Mouse (Mus musculus): ENCODE data around the gene Rab11a.

Gene Rab11a

GRCm38 (mm10) chr9:64737406-64738201 is at the start of gene Rab11a:
Gene Rab11a, minus strand, starts transcription at chr9:64737758.
- DNase-seq (ENCODE audit: low read depth) = peak; percentile 97

- DNase-seq (ENCODE audit: low read depth) = peak; percentile 25
Measured at GRCm38 (mm10) chr9:64786216-64786905, 48.8 kb upstream of the Rab11a start.

- peak; percentile 90 for DNase-seq (ENCODE audit: low read depth)
Measured at GRCm38 (mm10) chr9:64784841-64785240, 47.3 kb upstream of the Rab11a start.

- DNase-seq (ENCODE audit: low read depth) = no peak
Measured at GRCm38 (mm10) chr9:64783511-64783910, 46.0 kb upstream of the Rab11a start.

- peak; percentile 87 for DNase-seq (ENCODE audit: low read depth)
Measured at GRCm38 (mm10) chr9:64779628-64780027, 42.1 kb upstream of the Rab11a start.

- DNase-seq (ENCODE audit: low read depth) = peak; percentile 30
Measured at GRCm38 (mm10) chr9:64778151-64778550, 40.6 kb upstream of the Rab11a start.

- no peak for DNase-seq (ENCODE audit: low read depth)
Measured at GRCm38 (mm10) chr9:64777441-64777987, 40.0 kb upstream of the Rab11a start.

- DNase-seq (ENCODE audit: low read depth) = no peak
Measured at GRCm38 (mm10) chr9:64775491-64775890, 37.9 kb upstream of the Rab11a start.

- DNase-seq (ENCODE audit: low read depth) = no peak
Measured at GRCm38 (mm10) chr9:64774883-64775282, 37.3 kb upstream of the Rab11a start.

GRCm38 (mm10) chr9:64774411-64774811 is 36.9 kb upstream of the Rab11a start:
- DNase-seq (ENCODE audit: low read depth) = no peak

- no peak for DNase-seq (ENCODE audit: low read depth)
Measured at GRCm38 (mm10) chr9:64773936-64774335, 36.4 kb upstream of the Rab11a start.

GRCm38 (mm10) chr9:64773254-64773653 is 35.7 kb upstream of the Rab11a start:
- DNase-seq (ENCODE audit: low read depth) = no peak

GRCm38 (mm10) chr9:64771236-64771635 is 33.7 kb upstream of the Rab11a start:
- no peak for DNase-seq (ENCODE audit: low read depth)

- DNase-seq (ENCODE audit: low read depth) = no peak
Measured at GRCm38 (mm10) chr9:64770411-64770849, 32.9 kb upstream of the Rab11a start.

GRCm38 (mm10) chr9:64769911-64770310 is 32.4 kb upstream of the Rab11a start:
- no peak for DNase-seq (ENCODE audit: low read depth)

GRCm38 (mm10) chr9:64769066-64769695 is 31.6 kb upstream of the Rab11a start:
- DNase-seq (ENCODE audit: low read depth) = peak; percentile 75

GRCm38 (mm10) chr9:64767796-64768195 is 30.2 kb upstream of the Rab11a start:
- no peak for DNase-seq (ENCODE audit: low read depth)

GRCm38 (mm10) chr9:64766136-64766535 is 28.6 kb upstream of the Rab11a start:
- no peak for DNase-seq (ENCODE audit: low read depth)

GRCm38 (mm10) chr9:64764824-64765223 is 27.3 kb upstream of the Rab11a start:
- no peak for DNase-seq (ENCODE audit: low read depth)

- no peak for DNase-seq (ENCODE audit: low read depth)
Measured at GRCm38 (mm10) chr9:64758052-64758451, 20.5 kb upstream of the Rab11a start.

GRCm38 (mm10) chr9:64752575-64752974 is 15.0 kb upstream of the Rab11a start:
- no peak for DNase-seq (ENCODE audit: low read depth)

- DNase-seq (ENCODE audit: low read depth) = no peak
Measured at GRCm38 (mm10) chr9:64749314-64749713, 11.8 kb upstream of the Rab11a start.

- no peak for DNase-seq (ENCODE audit: low read depth)
Measured at GRCm38 (mm10) chr9:64747735-64748134, 10.2 kb upstream of the Rab11a start.

All from induced T-regulatory cell, adult 2 months (primary cell).